Mouse (Mus musculus) urinary bladder, postnatal 14 days (tissue): ENCODE measurements around the gene S100a7a.
A peak's percentile ranks its signal among the peaks of the same experiment; 100 is the strongest.

ENCODE experiments used
- DNase-seq: peaks from one replicate; pipeline ENCODE4 v3.0.0; 2021; ENCODE audit warnings: low spot score

The S100a7a gene

DNA sequence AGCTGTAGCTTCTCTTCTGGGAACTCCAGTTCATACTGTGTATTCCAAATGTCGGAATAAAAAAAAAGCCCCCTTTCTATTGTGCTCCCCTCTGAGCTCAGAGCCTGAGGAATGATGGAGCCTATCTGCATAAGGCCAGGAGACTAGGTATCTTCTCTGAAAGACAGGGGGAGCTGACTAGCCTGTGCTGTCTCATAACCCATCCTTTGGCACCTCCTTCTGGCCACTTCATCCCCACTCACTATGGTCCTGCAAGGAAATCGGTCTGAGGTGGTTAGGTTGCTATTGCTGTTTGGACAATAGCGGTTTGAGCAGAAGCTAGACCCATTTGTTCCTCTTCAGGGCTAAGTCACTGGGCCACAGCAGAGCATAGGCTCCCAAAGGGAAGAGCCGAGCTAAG lies 26.0 kb upstream of the S100a7a start:
- DNase-seq = peak; percentile 59

DNA sequence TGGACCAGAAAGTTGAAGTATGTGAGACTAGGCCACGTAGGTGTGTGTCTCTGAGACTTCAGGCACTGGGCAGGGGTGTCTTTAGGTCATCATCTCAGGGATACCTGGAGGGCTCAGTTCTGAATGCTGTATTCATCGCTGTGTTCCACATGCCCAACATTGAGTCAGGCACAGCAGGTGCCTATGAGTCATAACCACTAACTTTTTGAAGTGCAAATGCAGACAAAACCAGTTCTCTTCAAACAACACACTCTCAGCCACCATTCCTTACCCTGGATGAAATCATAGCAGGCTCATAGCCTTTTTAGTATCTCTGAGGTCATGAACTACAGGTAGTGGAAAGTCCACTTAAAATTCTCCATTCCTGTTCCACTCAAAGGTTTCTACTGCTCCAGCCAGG lies 24.5 kb upstream of the S100a7a start:
- no peak for DNase-seq

DNA sequence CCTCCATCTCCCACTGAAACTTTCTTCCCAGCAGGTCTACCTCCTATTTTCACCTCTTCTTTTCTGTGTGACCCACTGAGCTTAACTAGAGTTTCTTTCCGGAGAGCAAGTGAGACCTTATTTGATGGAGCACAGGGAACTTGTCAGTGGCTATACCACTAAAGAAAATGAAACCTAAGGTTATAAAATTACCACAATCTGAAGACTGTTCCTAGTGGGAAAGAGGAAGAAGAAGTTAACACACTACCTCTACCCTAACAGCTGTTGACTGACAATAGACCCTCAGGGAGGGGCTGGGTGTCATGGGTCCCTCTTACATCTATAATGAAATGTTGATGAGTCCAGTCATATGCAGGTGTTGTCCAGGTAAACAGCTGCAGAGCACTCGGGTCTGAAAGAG lies 21.8 kb upstream of the S100a7a start:
- no peak for DNase-seq

DNA sequence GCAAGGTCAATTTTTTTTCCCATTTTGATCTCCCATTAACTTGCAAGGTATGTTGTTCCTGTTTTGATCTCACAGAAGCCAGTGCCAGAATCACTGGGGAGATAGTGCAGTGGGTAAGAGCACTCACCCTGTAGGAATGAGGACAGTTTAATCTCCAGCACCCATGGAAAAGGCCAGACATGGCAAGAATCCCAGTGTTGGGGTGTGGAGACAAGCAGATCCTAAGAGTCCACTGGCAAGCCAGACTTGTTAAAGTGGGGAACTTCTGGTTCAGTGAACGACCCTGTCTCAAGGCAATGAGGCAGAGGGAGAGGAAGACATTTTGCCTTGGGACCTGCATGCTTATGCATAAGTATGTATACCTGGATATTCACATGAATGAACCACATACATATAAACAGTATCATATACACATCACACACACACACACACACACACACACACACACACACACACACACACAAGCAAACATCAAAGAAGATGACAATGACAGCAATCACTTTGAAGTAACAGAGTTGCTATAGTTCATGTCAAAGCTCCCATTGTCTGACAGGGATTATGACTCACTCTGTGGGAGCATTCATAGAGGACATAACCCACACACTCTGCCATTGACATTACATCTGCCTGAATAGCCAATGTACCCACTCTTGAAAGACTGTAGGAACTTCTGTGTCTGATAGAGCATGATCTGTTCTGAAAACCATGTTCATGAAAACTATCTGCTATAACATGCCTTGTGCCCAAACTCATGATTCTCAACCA lies 15.1 kb upstream of the S100a7a start:
- no peak for DNase-seq

DNA sequence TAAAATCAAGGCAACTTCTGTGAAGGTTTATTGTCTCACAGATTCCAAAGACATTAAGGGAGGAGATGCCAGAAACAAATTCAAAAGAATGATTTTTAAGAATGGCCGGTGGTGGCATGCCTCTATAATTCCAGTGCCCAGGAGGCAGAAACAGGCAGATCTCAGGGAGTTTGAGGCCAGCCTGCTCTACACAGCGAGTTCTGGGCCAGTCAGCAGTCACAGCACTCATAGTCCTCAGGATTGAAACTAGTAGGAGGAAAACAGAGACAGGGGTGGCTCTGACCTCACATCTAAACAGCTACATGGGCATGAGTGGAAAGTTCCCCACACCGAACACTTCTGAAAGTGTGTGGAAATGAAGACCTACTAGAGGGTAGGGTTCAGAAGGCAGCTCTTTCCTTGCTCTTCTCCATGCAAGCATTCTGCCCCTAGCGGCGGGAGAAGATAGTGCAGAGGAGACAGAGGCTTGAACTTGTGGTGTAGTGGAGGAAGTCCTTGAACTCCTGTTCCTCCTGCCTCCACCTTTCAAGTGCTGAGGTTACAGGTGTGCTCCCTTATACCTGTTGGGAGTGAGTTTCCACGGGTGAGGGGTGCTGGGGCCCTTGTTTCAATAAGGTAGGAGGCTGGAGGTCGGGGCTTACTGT lies 14.2 kb upstream of the S100a7a start:
- no peak for DNase-seq

DNA sequence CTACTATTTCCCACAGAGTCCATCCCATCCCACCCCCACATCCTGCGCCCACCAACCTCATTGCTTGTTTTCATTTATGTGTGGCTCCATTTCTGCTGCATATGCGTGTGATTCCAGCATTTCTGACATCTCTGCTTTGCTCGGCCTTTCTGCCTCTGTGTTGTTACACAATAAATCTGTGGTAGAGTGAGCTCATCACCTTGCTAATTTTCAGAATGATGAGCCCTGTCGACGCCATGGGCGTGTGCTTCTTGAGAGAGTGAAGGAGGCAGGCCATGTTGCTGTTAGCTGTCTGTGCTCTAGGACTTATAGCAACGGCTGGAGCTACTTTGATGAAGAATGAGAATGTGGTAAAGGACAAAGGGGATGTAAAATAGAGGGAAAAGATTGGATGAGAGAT lies 12.8 kb upstream of the S100a7a start:
- DNase-seq = no peak

DNA sequence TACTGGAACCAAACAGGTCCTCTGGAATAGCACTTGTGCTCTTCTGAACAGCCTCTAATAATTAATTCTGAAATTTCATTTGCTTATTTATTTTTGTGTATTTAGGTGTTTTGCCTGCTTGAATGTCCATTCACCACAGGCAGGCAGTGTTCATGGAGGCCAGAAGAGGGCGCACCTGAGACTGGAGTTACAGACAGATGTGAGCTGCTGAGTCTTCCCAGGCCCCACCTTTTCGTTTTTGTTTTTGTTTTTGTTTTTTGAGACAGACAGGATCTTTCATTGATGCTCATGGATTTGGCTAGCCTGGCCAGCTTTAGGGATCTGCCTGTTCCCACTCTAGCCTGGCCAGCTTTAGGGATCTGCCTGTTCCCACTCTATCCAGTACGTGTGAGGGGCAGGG lies 9.6 kb upstream of the S100a7a start:
- DNase-seq = peak; percentile 68

DNA sequence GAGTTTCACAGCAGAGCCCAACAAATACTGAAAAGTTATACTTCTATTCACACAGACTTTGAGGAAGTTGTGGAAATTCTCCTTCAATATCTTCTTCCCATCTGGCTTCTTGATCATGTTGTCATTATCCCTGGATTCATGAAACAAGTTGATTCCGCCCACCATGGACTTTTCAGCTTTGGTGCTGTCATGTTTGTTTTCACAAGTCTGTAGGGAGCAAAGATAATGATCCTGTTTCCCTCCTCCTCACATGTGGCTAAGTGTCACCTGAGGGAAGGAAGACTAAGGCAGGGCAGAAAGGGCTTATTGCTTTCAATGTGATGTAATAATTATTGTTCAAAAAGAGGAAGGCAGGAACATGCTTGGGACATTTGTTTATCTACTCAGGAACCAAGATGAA lies 6.5 kb upstream of the S100a7a start:
- DNase-seq = no peak

DNA sequence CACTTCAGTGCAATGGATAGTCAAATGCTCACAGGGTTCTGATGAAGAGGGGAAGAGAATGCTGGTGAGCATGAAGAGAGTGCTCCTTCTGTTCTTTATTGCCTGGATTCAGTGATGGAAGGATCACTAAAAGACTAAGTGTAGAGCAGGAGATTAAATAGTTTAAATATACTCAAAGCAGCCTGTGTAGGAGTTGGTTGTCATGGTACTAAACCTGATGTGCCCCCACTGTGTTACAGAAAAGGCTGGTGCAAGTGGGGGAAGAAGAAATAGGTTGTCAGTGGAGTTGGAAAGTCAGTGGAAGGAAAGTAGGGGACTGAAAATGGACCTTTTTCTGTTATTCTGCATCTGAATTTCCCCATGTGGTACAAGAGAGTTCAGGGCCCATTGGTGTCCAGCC lies 4.8 kb upstream of the S100a7a start:
- no peak for DNase-seq

DNA sequence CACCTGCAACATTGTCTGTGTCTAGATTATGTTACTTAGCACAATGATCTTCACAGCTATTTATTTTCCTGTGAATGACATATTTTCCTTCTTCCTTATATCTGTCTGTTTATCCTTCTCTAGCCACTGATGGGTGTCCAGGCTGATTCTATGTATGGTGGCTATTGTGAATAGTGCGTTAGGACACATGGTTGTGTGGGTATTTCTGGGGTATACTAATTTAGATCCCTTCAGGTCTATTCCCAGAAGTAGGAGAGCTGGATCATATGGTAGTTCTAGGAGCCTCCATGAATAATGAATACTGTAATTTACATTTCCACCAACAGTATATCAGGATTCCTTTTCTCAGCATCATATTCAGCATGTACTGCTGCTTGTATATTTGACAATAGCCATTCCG lies 4.0 kb upstream of the S100a7a start:
- no peak for DNase-seq

DNA sequence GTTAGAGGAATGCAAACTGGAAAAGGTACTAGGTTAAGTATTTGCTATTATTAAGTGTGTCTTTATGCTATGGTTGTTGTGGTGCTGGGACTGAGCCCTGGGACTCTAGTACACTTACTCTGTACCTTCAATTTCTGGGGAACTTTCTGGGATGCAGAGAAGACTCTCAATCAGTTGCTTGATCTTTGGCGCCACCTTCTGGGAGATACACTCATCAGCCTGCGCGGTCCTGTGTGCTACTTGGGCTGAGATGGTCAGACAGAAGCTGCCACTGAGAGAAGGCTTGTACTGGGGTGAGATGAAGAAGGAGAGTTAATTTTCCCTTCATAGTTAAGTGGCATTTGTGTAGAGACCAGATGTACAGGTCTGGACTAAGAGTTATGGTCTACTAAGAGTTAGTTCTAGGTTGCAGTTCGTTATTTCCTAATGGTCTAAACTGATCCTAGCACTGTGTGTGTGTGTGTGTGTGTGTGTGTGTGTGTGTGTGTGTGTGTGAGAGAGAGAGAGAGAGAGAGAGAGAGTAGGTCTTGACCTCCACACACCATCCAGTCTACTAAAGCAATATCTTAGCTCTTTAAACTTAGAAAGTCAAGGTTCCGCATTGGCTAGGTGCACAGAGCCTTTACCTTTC lies 824 bp upstream of the S100a7a start:
- DNase-seq = peak; percentile 82

DNA sequence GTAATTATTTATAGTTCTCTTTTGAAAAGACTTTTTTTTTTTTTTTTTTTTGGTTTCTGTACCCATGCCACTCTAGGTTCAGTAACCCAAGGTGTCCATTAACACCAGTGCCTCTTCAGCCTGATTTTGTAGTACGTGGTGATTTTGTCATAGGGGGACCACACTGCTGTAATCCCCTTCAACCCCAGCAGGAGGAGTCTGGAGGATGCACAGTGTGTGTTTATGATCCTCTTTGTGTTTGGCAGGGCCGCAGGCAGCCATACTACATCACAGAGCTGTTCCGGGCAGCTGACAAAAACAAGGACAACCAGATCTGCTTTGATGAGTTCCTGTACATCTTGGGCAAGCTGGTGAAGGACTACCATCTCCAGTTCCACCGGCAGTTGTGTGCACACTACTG lies 3.6 kb downstream of the S100a7a start:
- DNase-seq = no peak

DNA sequence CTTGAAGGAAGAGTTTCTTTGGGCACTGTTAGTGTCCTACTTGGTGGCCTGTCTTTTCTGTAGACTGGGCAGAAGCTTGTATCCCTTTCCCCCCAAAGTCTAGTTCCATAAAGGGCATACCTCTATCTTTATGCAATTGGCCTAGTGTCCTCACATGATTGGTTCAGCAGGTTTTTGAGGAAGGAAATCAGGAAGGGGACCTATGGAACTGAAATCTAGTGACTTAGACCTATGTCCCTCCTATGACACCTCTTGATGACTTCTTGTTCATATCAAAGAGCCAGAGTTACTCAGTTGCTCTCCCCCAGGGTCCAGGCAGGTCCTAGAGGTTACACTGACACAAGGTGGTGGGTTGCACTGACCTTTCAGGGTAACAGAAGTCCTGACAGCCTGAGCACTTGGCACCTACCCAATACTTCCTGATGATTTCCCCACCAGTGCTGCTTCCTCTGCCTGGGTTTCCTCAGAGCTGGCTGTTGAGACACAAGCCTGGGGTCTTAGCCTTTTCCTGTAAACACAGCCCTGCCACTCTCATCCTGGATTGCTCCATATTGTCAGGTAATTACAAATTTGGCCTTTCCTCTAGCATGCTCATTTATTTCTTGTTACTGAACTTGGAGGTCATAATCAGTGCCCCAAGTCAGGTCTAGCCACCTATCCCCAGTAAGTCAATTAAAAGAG lies 5.7 kb downstream of the S100a7a start:
- no peak for DNase-seq

DNA sequence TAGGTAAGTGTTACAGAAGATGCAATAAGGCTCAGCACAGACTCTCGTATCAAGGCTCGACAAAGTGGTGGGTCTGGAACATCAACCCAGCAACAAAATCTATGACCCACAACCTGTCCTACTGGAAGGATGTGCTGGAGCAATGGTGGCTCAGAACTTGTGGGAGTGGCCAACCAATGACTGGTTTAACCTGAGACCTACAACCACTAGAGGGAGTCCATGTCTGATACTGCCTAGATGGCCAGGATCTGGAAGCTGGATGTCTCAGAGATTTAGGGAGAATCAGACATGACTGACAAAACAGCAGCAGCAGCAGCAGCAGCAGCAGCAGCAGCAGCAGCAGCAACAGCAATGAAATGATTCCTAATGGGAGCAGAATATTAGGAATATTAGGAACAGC lies 10.4 kb downstream of the S100a7a start:
- DNase-seq = peak; percentile 6

DNA sequence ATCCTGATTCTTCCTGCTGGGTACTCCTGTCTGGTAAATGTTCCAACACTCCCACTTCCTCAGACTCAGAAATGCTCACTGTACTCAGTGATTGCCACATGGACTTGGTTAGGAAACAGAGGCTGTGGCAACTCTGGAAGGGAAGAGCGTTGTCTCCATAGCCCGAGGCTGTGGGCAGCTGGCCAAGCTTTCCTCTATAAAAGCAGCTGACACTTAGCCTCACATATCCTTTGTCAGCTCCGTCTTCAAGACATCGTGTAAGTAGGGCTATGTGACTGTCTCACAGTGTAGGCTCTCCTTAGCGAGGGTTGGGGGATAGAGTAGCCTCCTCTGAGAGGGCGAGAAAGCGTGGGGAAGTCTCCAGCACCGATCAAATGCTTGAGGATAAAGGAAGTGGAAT lies 15.0 kb downstream of the S100a7a start, which contains the start of gene S100a8:
Gene S100a8 (plus strand): TSS at position 133 of the 400 bp plus-strand sequence.
- DNase-seq = peak; percentile 36

DNA sequence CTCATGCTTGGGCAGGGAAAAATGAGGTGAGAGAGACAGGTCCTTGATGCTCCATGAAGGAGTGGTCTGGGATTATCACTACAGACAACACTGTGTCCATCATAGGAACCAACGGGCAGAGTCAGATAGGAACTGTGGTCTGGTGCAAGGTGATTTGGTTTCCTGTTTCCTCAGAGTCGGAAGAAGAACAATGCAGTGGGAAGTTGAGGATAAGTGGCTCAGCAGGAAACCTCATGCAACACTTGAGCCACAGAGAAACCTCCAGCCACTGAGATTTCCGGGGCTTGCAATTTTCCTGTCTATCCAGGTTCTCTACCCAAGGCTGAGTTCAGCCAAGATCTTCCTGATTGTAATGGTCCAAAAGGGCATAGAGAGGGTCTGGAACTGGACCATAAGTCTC lies 24.8 kb downstream of the S100a7a start:
- DNase-seq = no peak

DNA sequence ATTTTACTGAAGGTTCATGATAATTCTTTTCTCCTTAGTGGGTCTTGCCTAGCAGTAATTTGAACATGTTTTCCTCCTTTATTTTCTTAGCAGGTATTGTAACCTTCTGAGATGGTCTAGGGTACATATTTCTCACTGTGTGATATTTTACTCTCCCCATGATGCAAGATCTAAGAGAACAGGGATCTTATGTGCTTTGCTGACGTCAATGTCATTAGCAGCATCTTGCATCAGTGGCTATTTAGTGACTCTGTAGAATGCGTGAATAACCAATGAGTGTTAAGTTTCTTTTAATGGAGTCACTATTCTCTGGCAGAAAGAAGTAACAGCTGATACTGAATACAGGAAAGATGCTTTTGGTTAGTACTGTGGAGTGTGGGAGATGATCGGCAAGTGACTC lies 30.1 kb downstream of the S100a7a start:
- no peak for DNase-seq

DNA sequence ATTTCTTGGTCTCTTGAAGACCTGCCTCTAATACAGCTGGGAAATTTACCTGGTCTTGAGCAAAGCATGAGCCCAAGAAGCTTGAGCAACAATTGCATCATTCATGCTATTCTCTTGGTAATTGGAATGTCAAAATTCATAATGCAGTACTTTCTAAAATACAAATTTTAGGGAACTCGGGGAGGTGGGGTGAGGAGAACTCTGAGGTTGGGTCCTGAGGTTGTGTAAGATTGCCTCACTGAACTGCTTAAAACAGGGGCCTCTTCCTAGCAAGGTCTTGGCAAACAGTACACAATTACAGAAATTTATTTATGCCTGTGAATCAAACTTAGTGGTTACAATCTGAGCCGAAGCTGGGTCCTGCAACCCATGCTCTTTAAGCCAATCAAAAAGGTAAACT lies 33.0 kb downstream of the S100a7a start:
- no peak for DNase-seq

DNA sequence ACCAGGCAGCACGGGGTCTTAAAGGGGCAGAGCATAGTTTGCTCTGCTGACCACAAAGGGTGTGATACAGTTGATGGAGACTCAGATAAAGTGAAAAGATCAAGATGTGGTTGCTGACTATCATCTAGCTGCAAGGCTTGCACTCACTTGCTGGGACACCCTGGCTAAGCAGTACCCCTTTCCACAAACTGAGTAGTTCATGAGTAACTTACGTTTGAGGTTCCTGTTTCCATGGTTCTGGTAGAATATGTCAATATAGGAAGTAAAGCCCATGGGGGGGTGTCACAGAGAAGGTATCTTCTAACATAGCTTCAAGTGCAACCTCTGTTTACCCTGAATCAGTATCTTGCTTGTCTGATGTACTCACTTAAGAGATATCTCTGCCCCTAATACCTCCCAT lies 39.7 kb downstream of the S100a7a start:
- no peak for DNase-seq

DNA sequence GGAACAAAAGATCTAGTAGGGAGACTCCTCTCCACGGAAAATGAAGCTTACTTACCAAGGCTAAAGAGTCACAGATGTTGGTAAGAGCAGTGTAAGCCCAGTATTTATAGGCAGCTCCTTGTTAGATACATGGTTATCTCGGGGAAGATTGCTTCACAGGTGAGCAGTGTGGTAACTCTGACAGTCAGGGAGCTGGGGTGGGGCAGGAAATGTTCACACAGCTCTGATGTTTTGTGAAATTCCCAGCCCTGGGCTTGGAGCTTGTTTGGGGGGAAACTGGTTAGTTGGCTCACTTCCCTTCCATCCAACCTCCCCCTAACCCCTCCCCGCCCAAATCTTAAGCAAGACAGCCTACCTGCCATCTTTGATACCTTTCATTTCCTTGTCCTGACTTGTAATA lies 41.8 kb downstream of the S100a7a start, which contains the start of gene S100a9:
Gene S100a9 (minus strand): TSS at position 109 of the 400 bp plus-strand sequence.
- no peak for DNase-seq

DNA sequence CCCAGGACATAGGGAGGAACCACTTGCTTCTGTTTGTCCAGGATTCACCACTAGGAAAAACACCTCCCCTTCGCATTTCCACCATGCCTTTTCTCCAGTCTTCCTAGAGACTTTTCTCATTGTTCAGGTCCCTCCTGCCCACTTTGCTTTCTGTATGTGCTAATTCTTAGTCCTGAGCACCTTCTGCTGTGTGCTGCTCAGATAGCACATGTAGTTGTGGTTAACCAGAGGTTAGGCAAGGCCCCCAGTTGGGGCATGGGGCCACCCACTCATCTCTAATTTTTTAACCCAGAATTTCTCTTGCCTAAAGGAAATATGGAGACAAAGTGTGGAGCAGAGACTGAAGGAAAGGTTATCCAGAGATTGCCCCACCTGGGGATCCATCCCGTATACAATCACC lies 48.4 kb downstream of the S100a7a start:
- no peak for DNase-seq
